Mouse (Mus musculus): ENCODE measurements at regions not wholly inside any gene's neighbourhood (a gene's known extent, or its start where the extent isn't known, plus 50 kb on each side); places are given as distances from the start of the nearest gene placed in this dataset.

GRCm38 (mm10) chr8:112130196-112130595, 115.4 kb upstream of the Gm6793 start:
- Histone ChIP-seq H3K4me1 (ENCODE audit: control insufficient read depth, insufficient read depth, low read length) (no peaks in the 10 kb centered on the region), H3K27ac (ENCODE audit: insufficient read depth, low read length) (no peak overlapping the region), H3K4me3 (ENCODE audit: insufficient read depth, low read length) (no peak overlapping the region)
- no peak for TF ChIP-seq CTCF (IDR thresholded peaks at IDR 0.05; ENCODE audit: extremely low read depth, insufficient read depth, low read length)
- TF ChIP-seq POLR2A (IDR thresholded peaks at IDR 0.05; ENCODE audit: extremely low read depth, insufficient read depth, low read length), result no peak

- TF ChIP-seq CTCF (IDR thresholded peaks at IDR 0.05; ENCODE audit: extremely low read depth, insufficient read depth, low read length) (no peak), POLR2A (IDR thresholded peaks at IDR 0.05; ENCODE audit: extremely low read depth, insufficient read depth, low read length) (no peak)
- no peaks in the 10 kb centered on the region for H3K4me1 ChIP-seq (ENCODE audit: control insufficient read depth, insufficient read depth, low read length)
- H3K4me3 ChIP-seq (ENCODE audit: insufficient read depth, low read length), result no peak overlapping the region
- H3K27ac ChIP-seq (ENCODE audit: insufficient read depth, low read length), result no peak overlapping the region
Observed at GRCm38 (mm10) chr8:112128833-112129518, 114.1 kb upstream of the Gm6793 start.

DNA sequence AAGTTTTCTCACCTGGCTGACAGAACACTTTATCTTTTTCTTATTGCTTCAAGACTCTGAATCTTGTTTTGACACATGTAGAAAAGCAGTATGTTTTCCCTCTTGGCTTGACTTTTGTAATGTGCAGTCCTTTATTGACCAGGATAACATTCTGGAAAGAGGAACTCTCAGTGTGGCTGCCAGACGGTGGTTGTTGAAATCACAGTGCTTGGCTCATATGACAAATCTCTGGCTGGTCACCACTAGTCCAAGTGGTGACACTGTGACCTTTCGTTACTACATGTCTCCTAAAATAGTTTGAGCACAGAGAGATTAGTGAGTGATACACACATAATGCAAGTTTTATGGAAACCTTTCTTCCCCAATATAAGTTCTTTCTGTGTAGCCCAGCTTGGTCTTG, 97.1 kb upstream of the Gm6793 start:
- no peak overlapping the region for H3K4me3 ChIP-seq (ENCODE audit: insufficient read depth, low read length)
- TF ChIP-seq POLR2A (IDR thresholded peaks at IDR 0.05; ENCODE audit: extremely low read depth, insufficient read depth, low read length) (no peak), CTCF (IDR thresholded peaks at IDR 0.05; ENCODE audit: extremely low read depth, insufficient read depth, low read length) (no peak)
- H3K4me1 ChIP-seq (ENCODE audit: control insufficient read depth, insufficient read depth, low read length), result no peaks in the 10 kb centered on the region
- no peak overlapping the region for H3K27ac ChIP-seq (ENCODE audit: insufficient read depth, low read length)

DNA sequence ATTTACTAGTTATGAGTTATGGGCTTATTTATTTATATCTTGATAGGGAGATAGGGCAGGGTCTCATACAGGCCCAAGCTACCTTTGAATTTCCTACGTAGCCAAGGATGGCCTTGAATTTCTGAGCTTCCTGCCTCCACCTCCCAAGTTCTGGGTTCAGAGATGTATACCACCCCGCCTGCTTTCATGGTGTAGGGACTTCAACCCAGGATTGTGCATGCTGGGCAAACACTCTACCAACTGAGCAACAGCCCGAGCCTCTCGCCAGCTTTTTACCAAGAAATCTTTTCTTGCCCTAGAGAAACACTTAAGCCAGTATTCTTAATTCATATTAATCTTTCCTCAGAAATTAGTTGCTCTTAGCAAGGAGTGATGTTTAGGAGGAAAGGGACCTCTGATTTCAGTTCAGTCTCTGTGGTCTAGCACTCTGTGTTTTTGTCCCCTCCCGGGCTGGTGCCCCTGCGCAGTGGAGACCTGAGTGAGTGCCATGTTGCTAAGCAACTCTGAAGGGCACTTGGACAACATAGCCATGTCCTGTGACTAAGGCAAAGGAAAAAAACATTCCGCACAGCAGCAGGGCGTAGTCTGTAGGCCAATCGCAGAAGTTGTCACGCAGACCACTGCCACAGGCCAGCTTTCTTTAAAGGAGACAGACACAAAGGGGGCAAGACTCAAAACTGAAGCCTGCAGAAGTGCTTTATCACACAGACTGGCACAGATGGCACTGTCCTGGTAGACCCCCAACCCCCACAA, 83.2 kb upstream of the Gm6793 start:
- no peak overlapping the region for H3K27ac ChIP-seq (ENCODE audit: insufficient read depth, low read length)
- TF ChIP-seq CTCF (IDR thresholded peaks at IDR 0.05; ENCODE audit: extremely low read depth, insufficient read depth, low read length) (no peak), POLR2A (IDR thresholded peaks at IDR 0.05; ENCODE audit: extremely low read depth, insufficient read depth, low read length) (no peak)
- no peak overlapping the region for H3K4me3 ChIP-seq (ENCODE audit: insufficient read depth, low read length)
- no peaks in the 10 kb centered on the region for H3K4me1 ChIP-seq (ENCODE audit: control insufficient read depth, insufficient read depth, low read length)

DNA sequence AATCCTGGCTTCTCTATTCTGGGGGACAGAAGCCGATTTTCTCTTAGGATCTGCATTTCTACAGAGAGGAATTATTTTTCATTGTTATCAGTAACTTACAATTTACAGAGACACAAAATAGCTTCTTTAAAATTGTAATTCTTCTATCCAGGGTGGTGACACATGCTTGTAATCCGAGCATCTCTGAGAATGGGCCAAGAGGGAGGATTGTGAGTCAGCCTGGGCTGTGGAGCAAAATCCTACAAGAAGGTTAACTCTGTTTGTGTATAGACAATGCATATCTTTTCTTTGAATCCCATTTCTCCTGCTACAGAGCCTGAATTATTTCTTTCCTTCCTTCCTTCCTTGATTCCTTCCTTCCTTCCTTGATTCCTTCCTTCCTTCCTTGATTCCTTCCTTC, 80.0 kb upstream of the Gm6793 start:
- TF ChIP-seq POLR2A (IDR thresholded peaks at IDR 0.05; ENCODE audit: extremely low read depth, insufficient read depth, low read length) (no peak), CTCF (IDR thresholded peaks at IDR 0.05; ENCODE audit: extremely low read depth, insufficient read depth, low read length) (no peak)
- H3K27ac ChIP-seq (ENCODE audit: insufficient read depth, low read length), result no peak overlapping the region
- no peaks in the 10 kb centered on the region for H3K4me1 ChIP-seq (ENCODE audit: control insufficient read depth, insufficient read depth, low read length)
- H3K4me3 ChIP-seq (ENCODE audit: insufficient read depth, low read length), result no peak overlapping the region

- Histone ChIP-seq H3K27ac (ENCODE audit: insufficient read depth, low read length) (no peak overlapping the region), H3K4me1 (ENCODE audit: control insufficient read depth, insufficient read depth, low read length) (no peaks in the 10 kb centered on the region), H3K4me3 (ENCODE audit: insufficient read depth, low read length) (no peak overlapping the region)
- no peak for TF ChIP-seq POLR2A (IDR thresholded peaks at IDR 0.05; ENCODE audit: extremely low read depth, insufficient read depth, low read length)
- no peak for TF ChIP-seq CTCF (IDR thresholded peaks at IDR 0.05; ENCODE audit: extremely low read depth, insufficient read depth, low read length)
Observed at GRCm38 (mm10) chr8:112093554-112093953, 78.7 kb upstream of the Gm6793 start.

DNA sequence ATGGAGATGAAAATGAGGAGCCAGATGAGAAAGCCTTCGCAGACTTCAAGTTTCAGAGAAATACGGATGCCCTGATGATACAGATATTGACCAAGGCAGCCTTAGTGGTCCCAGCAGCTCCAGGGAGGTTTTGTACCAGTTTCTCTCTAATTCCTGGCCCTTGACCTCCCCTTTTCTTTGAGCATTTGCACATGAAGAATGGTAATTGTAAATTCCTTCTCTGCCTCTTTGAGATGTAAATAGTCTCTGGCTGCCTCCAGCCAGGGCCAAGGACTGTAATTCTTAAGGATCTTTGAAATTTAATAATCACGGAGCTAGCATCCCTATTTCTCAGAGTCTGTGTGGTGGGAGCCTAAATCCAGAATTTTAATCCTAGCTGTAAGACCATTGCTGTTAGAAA, 78.0 kb upstream of the Gm6793 start:
- TF ChIP-seq CTCF (IDR thresholded peaks at IDR 0.05; ENCODE audit: extremely low read depth, insufficient read depth, low read length) (no peak), POLR2A (IDR thresholded peaks at IDR 0.05; ENCODE audit: extremely low read depth, insufficient read depth, low read length) (no peak)
- Histone ChIP-seq H3K4me3 (ENCODE audit: insufficient read depth, low read length) (no peak overlapping the region), H3K27ac (ENCODE audit: insufficient read depth, low read length) (no peak overlapping the region), H3K4me1 (ENCODE audit: control insufficient read depth, insufficient read depth, low read length) (no peaks in the 10 kb centered on the region)

DNA sequence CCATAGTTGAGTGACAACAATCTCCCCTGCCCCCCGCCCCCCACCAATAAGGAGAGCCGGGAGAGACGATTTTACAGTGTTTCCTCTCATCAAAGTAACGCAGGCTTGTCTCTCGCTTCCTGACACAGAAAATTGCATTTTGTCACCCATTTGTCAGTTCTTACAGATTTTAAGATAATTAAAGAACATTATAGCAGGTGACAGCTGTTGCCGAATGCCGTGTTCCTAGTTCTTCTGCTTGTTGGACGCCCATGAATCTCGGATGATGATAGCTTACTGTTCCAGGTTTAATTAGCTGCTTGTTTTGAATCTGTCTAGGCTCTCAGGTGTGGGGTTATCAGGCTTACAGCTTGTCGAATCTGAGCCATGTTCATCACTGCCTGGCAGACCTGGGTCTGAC, 63.8 kb upstream of the Gm6793 start:
- Histone ChIP-seq H3K4me3 (ENCODE audit: insufficient read depth, low read length) (no peak overlapping the region), H3K27ac (ENCODE audit: insufficient read depth, low read length) (no peak overlapping the region), H3K4me1 (ENCODE audit: control insufficient read depth, insufficient read depth, low read length) (no peaks in the 10 kb centered on the region)
- TF ChIP-seq CTCF (IDR thresholded peaks at IDR 0.05; ENCODE audit: extremely low read depth, insufficient read depth, low read length), result no peak
- no peak for TF ChIP-seq POLR2A (IDR thresholded peaks at IDR 0.05; ENCODE audit: extremely low read depth, insufficient read depth, low read length)

GRCm38 (mm10) chr8:112072205-112072604, 57.4 kb upstream of the Gm6793 start:
- TF ChIP-seq POLR2A (IDR thresholded peaks at IDR 0.05; ENCODE audit: extremely low read depth, insufficient read depth, low read length), result no peak
- TF ChIP-seq CTCF (IDR thresholded peaks at IDR 0.05; ENCODE audit: extremely low read depth, insufficient read depth, low read length), result no peak
- no peak overlapping the region for H3K4me3 ChIP-seq (ENCODE audit: insufficient read depth, low read length)
- H3K4me1 ChIP-seq (ENCODE audit: control insufficient read depth, insufficient read depth, low read length), result peaks cover 4% of the 10 kb centered on the region; the same call in 1 of the 2 replicates
- H3K27ac ChIP-seq (ENCODE audit: insufficient read depth, low read length), result no peak overlapping the region

GRCm38 (mm10) chr8:112070251-112070650, 55.4 kb upstream of the Gm6793 start:
- Histone ChIP-seq H3K27ac (ENCODE audit: insufficient read depth, low read length) (no peak overlapping the region), H3K4me1 (ENCODE audit: control insufficient read depth, insufficient read depth, low read length) (peaks cover 4% of the 10 kb centered on the region; the same call in 1 of the 2 replicates), H3K4me3 (ENCODE audit: insufficient read depth, low read length) (no peak overlapping the region)
- TF ChIP-seq POLR2A (IDR thresholded peaks at IDR 0.05; ENCODE audit: extremely low read depth, insufficient read depth, low read length) (no peak), CTCF (IDR thresholded peaks at IDR 0.05; ENCODE audit: extremely low read depth, insufficient read depth, low read length) (no peak)
